Mouse (Mus musculus) Muller cell, postnatal 12 days (primary cell): ENCODE measurements around the gene Gm49630.
"Not testable (repeated sequence)": the region's sequence is repeated elsewhere in the genome, so short reads cannot be mapped to it uniquely, and the experiment has no call there.

Experiments
- DNase-seq: peaks from one replicate; pipeline ENCODE4 v3.0.0-alpha.2; 2015; ENCODE audit errors: inconsistent ontology term

Gene Gm49630

GRCm38 (mm10) chr17:7371879-7372278 lies at the start of gene Gm49630:
Gene Gm49630, minus strand, starts transcription at chr17:7371979.
- DNase-seq = not testable (repeated sequence)

- not testable (repeated sequence) for DNase-seq
These were observed 48.6 kb upstream of the Gm49630 start for GRCm38 (mm10) chr17:7420191-7420973.

DNA sequence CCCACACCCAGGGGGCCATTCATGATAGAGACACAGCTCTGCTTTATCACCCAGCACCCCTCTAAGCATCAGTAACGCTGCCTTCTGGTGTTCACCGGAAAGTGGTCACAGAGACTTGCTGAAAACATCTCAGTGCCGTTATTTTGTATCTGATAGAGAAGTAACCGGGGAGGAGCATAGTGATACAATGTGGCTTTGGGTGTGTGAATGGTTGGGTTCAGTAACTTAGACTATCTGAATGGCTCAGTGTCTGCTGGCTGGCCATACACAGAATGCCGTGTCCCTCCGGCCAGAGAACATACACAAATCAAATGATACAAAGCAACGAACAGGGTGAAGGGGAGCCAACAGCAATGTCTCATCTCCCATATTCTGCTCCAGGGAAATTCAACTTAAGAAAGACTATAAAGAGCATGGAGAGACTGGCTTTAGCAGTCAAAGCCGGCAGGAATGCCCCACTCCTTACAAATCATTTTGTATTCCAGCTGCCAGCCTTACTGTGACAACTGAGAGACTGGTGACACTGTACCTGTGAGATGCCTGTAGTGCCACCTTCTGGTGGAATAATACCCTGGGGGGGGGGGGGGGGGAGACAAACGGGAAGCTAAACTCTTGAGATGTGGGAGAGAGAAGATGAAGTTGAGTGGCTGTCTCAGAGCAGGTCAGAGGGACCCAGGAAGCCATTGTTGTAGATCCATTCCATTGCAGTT lies 43.0 kb upstream of the Gm49630 start:
- DNase-seq = not testable (repeated sequence)

DNA sequence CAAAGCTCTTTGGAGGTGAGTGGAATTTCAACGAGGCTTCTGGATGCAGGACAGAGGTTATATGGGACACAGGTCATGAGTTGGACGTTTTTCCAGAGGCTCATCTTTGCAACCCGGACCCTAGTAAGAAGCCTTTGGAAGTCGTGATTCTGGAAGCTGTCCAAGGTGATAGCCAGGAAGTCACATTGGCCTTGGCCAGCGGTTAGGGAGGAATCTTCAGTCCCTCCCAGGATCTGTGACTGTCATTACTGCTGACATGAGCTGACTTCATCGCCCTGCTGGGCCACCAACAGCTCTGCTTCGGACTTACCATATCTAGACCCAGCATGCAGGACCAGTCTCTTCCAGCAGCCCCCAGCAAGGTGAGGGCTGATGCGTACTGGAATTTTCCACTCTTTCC lies 41.6 kb upstream of the Gm49630 start:
- DNase-seq = not testable (repeated sequence)

GRCm38 (mm10) chr17:7399770-7400169 lies 28.0 kb upstream of the Gm49630 start:
- not testable (repeated sequence) for DNase-seq

GRCm38 (mm10) chr17:7398198-7398847 lies 26.5 kb upstream of the Gm49630 start:
- DNase-seq = not testable (repeated sequence)

DNA sequence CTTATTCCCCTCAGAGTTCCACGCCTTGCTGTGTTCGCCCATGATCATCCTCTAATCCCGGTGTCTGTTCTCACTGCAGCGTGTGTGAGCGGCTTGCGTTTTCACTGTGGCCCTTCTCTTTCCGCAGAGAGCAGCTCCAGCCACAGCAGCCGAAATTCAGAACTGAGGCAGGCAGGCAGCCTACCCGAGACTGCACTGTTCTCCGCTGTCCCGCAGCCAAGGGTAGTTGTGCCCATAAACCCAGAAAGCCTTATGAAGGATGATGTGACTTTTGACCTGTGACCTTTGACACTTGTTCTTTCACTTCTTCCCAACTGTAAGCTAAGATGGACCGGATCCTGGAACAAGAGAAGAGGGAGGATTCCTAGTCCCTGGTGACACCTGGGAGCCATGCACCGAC lies 25.3 kb upstream of the Gm49630 start:
- DNase-seq = not testable (repeated sequence)

DNA sequence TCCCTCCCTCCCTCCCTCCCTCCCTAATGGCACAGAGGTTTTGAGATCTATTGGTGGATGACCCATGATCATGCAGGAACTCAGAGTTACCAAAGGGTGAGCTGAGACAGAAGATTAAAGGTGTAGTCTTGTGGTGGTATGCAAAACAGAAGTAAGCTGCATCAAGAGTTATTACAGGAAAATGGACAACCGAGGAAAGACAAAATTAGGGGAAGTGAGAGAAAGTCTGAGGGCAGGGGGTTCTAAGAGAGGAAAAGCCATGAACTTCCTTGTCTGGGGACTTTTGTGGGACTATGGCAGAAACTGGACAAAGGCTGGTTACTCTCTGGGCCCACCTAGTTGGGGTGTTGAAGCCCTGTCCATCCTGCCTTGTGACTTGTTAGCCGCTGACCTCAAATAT lies 24.5 kb upstream of the Gm49630 start:
- not testable (repeated sequence) for DNase-seq

- not testable (repeated sequence) for DNase-seq
These were observed 23.9 kb upstream of the Gm49630 start for GRCm38 (mm10) chr17:7395671-7396070.

DNA sequence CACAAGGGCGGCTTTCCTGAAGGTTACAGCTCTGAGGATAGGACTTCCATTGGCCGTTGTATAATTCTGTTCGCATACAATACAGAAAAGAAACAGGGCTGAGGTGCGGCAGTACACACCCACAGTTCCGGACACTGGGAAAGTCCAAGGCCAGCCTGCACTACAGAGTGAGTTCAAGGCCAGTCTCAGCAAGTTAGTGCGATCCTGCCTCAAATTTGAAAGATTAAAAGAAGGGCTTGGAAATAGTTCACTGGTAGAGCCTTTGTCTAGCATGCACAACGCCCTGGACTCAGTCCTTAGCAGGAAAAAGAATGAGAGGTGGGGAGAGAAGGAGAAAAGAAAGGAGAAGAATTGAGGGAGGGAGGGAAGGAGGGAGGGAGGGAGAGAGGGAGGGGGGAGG lies 23.3 kb upstream of the Gm49630 start:
- DNase-seq = not testable (repeated sequence)

- not testable (repeated sequence) for DNase-seq
These were observed 18.1 kb upstream of the Gm49630 start for GRCm38 (mm10) chr17:7389898-7390297.

DNA sequence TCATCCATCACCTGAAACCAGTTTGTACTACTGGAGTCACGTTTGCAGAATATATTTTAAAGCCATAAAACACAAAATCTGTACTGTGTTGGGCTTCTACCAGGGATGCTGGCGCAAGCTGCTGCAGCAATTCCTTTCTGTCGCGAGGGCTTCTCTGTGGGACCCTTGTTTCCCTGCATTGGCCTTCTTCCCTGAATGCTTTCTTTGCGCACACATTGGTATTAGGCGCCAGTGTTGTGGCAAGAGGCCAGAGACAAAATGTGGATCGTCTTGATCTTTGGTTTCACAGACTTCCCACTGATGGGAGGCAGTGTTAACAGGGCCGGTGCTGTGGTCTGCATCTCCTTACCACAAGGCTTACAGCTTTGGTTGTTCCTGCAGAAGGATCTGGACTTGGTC lies 17.2 kb upstream of the Gm49630 start:
- not testable (repeated sequence) for DNase-seq

DNA sequence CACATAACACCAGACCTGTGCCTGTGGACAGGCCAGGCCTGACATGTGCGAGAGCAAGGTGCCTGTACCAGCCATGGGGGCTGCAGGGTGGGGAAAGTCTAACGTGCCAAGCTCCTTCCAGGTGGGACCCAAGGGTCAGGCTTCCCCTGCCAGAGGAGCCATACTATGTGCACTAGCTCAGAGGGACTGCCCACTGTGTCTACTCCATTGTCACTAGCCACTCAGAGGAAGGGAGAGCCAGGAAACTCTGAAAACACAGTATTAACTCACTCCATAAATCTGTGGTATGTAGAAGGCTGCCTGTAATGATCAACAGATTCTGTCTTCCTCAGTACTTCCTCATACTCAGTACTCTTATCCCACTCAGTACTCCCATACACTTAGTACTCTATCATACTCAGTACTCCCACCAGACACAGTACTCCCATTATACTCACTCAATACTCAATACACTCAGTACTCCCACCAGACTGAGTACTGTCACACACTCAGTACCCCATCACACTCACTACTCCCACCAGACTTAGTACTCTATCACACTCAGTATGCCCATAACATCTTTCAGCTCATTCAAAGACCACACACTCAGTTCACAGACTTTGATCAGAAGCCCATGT lies 16.7 kb upstream of the Gm49630 start:
- not testable (repeated sequence) for DNase-seq

GRCm38 (mm10) chr17:7386016-7386415 lies 14.2 kb upstream of the Gm49630 start:
- peak; percentile 11 for DNase-seq

DNA sequence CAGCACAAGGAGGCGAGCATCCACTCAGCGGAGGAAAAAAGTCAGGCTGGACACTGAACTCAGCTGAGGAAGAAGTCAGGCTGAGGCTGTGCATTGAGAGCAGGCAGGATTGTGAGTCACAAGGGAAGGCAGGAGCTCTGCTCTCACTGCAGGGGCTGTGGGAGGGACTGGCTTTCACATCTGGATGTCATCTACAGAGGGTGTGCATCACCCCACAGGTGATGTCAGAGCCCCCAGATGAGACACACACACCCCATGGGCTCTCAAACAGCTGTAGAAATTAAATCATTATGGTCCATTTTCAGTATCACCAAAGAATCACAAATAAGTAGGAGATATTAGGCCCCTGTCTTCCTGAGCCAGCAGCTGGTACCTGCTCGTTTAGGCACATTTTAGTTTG lies 13.6 kb upstream of the Gm49630 start, which contains the start of gene Unc93a2:
Gene Unc93a2, minus strand, starts transcription at position 101 of the 400 bp plus-strand sequence.
- not testable (repeated sequence) for DNase-seq

DNA sequence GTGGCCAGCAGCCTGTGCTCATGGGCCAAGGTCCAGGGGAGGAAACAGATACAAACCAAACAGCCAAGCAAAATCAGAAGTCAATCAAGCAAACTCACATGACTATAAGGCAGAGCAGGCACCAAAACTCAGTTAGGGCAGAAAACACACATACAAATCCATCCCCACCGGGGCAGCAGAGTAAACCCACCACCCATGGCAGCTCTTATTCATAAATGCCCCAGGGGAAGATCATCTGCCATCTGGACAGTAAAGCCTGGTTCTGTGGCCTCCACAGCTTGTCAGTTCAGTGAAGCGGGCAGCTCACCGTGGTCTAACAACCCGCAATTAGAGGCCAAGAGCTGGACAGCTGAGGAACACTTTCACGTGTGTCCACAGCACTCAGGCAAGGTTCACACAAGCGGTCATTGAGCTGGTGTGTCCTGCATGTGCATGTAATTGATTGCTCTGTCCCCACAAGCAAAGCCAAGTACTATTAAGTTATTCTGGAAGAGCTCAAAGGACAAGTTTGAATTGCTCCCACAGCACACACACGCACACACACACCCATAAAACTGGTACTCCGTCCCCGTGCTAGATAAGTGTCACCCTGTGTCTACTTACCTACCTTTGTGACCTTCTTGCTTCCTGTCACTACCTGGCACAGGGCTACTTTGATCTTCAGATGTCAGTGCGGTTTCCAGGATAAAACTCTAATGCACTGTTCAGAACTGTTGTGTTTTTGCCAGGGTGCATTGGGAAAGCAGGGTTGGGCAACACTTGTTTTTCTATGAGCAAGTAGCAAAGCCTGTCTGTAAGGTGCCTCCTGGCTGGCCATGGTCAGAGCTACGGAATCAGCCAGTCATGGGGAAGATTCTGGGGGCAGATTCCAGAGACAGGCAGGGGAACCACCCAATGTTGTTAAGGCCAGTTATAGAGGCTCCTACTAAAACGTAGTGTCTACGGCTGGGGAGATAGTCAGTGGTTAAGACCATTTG lies 11.7 kb upstream of the Gm49630 start:
- DNase-seq = not testable (repeated sequence)

DNA sequence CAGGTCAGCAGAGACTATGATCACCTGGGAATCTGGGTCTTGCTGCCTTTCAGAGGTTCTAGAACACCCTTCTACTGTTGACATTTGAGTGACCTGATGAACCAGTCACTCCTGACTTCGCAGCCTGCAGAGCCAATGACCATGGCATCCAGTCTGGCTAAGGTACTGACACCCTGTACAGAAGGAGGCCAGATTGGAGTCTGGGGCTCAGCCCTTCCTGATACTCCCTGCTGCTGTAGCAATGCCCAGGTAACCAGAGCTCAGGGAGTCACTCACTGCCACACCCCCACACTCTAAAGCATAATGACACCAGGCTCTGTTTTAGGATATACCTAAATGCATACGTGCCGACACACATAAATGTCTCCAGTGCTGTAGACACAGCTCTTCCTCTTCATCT lies 10.9 kb upstream of the Gm49630 start:
- DNase-seq = not testable (repeated sequence)

- not testable (repeated sequence) for DNase-seq
These were observed 6.1 kb upstream of the Gm49630 start for GRCm38 (mm10) chr17:7377907-7378306.

DNA sequence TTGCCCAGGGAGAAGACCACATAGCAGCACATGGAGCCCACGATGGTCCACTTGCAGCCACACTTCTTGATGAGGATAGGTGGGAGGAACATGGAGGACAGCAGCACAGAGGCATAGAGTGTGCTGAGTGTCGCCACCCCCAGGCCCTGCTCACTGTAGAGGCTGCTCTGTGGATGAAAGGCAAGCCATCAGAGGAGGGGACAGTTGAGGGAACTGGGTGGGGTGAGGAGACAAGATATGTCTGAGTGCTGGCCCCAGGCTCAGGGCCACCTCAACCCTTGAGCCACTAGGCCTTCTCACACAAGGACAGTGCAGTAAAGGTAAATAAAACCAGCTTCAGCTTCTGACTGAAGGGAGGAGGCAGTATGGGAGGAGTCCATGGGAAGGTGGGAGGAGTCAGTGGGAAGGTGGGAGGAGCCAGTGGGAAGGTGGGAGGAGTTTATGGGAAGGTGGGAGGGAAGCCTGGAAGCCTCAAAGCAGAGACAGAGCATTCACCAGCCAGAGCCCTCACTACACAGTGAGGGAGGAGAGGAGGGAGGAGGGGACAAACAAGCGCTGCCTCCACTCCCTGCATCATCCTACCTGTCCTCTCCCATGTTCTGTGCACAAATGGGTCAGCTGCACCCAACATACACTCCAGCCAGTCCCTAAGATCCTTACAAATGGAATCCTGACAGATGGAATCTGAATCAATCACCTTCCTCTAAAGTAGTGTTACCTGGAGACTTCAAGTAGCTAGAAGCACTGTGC lies 5.3 kb upstream of the Gm49630 start:
- DNase-seq = not testable (repeated sequence)

GRCm38 (mm10) chr17:7369401-7369800 lies 2.4 kb downstream of the Gm49630 start:
- DNase-seq = not testable (repeated sequence)
